Mouse (Mus musculus) ZHBTc4 (cell line): Measurements from ENCODE around the gene Gm47841.

Experiments used
- DNase-seq: peaks from one replicate; pipeline ENCODE4 v3.0.0-alpha.2; 2011; ENCODE audit warnings: low read depth, low spot score

The Gm47841 gene

DNA sequence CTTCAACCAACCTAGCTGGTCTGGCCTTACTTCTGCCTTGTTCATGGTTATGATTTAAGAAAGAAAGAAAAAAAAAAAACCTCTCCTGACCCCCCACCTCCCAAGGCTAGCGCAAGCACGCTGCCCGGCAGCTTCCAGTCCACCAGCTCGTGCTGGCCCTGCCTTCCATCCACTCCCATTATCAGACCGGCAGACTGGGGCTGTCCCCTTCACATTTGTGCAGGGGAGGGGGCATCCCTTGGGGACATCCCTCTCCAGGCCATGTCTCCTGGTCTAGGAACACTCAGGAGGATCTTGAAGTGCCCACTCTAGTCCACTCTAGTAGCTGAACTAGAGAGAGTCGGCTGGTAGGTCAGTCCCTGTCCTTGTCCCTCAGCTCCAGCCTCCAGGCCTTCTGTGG is 2.7 kb downstream of the Gm47841 start:
- DNase-seq = no peak

DNA sequence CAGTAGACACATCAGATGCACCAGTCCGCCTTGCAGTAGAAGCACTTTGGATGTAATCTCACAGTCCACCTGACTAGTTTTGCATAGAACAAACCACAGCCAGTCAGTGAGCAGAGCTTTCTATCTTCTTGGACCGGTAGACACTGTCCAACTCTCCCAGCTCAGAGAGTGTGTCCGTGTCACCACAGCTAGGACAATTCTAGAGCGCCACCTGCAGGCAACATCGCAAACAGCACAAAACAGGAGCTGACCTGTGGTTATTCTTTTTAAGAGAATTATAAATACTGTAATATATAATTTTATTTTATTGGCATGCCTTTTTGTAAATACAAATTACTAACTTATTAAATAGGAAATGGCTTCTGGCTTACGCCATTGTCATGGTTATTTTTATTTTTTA is 4.6 kb downstream of the Gm47841 start:
- DNase-seq = peak; percentile 83

DNA sequence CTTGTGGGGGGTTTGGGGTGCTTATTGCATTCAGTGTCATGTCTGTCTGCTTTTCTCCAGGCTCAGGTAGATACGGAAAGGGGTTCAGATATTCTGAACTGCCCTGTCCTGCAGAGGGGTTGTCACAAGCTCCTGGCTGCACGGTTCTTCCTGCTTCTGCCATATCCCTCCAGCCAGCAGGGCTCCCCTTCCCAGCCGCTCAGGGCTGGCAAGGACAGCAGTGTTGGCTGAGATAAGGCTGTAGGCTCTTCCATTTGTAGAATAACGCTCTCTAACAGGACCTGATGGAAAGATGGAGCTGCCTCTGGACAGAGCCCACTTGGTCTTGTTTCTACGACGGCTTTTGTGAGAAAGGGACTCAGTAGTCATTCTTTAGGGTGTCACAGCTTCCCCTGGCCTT is 5.2 kb downstream of the Gm47841 start:
- DNase-seq = no peak

DNA sequence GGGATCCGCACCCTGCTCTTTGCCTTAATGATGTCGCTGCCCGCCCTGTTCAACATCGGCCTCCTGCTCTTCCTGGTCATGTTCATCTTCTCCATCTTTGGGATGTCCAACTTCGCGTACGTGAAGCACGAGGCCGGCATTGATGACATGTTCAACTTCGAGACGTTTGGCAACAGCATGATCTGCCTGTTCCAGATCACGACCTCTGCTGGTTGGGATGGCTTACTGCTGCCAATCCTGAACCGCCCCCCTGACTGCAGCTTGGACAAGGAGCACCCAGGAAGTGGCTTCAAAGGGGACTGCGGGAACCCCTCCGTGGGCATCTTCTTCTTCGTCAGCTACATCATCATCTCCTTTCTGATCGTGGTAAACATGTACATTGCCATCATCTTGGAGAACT is 7.5 kb downstream of the Gm47841 start:
- peak; percentile 83 for DNase-seq

DNA sequence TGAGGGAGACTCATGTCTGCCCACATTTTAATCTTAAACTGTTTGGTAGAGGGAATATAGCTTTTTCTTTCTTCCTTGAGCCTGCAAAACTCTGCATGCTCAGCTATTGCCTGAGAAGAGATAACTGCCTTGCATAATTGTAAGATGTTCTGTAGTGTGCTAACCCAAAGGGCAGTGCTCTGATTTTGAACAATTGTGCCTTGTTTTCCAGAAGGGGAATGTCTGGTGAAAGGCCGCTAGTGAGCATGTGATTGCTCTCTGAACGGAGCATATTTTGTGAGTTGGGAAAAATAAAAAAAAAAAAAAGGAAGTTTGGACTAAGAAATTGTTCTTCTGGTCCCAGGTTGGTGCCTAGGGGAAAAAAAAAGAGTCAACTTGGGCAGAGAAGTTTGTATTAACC is 18.2 kb downstream of the Gm47841 start:
- no peak for DNase-seq

DNA sequence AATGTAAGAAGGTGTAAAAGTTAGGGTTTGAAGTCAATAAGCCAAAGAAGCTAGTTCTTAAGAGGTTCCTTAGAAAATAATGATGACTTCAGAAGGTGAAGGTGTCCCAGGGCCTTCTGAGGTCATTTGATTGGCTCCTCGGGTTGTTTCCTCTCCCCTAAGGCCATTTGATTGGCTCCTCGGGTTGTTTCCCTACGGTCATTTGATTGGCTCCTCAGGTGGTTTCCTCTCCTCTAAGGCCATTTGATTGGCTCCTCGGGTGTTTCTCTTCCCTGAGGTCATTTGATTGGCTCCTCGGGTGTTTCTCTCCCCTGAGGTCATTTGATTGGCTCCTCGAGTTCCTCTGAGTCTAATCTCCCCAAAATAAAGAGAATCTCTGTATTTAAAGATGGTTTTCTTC is 35.8 kb downstream of the Gm47841 start:
- DNase-seq = peak; percentile 68

DNA sequence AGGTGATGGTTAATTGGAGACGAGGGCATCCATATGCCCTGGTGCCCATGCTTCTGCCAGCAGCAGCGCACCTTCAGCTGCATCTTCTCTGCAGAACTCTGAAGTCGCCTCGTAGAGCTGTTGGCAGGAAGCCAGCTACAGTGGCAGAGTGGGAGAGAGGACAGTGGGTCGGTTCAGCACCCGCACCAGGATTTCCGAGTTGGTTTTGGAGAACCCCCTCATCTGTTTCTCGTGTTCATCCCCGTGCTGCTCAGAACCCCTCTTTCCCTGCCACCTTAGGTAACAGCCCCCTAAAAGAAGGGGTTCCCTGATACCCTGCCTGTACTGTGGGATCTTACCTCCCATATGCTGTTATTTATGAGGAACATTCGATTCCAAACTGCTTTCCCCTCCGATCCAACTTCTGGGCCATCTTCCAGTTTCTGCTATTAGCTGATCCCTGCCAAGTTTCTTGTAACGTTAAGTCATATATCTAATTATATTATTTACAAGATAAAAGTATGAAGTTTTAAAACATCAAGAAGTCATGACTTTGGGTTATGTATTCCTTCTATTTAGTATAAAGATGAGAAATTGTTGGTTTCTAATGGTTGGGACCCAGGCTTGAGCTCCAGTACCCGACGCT is 38.7 kb downstream of the Gm47841 start:
- DNase-seq = no peak

DNA sequence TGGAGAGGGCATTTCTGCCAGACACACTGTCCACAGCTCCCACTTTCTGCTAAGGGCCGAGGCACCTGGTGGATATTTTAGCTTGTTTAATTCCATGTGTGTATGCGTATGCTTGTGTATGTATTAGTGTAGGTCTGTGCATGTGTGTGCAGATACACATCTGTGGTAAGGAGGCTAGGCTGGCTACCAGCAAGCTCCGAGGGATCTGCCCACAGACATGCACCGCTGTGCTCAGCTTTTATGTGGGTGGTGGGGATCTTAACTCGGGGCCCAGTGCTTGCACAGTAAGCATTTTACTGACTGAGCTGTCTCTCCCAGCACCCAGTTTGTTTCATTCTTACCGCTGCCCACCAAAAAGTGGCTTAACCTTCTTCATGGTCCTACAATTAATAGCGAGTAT is 40.0 kb downstream of the Gm47841 start:
- DNase-seq = no peak

DNA sequence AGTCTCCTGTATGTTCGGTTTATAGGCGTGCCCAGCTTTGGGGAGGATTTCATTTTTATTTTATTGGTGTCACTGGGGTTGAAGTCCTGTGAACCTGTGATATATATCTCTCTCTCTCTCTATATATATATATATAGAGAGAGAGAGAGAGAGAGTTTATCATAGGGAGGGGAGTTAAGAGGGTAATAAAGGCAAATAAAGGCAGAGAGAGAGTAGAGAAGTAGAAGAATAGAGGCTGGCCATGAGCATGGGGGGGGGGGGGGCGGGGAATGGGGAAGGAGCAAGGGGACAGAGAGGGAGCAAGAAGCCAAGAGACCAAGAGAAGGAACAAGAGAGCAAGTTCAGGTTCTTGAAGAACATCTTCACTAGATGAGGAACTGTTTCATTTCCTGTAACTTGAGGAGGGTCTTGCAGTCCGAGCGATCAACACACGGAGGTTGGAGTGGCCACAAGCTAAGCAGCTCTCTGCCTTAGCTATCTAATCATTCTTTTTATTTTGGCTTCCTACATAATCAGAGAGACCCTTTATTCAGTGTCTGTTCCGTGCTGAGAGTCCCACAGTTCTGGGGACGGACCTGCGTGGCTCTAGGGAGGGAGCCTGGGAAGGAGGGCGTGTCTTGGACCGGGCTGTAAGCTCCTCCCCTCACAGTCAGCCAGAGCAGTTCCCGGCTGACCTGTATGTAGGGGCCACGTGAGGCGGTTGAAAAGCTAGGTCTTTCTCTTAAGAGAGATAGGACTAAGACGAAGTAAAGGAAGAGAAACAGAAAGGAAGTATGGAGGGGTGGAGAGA is 40.8 kb downstream of the Gm47841 start:
- peak; percentile 64 for DNase-seq

DNA sequence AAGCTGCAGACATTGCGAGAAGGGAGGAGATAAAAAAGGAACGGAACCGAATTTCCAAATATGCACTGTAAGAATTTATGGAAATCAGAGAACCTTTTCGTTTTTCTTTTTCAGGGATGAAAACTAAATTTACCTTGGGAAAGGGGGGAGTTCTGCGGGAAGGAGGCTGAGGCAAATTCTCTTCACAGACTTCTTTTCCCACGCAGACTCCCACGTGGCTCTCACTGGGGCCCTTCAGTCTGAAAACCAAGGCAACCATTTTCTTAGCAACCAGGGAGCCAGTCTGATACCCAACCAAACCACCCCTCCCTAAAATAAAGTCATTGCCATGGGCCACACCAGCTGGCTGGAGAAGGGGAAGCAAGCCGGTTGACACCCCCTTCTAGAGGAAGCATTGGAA is 41.5 kb downstream of the Gm47841 start:
- no peak for DNase-seq

DNA sequence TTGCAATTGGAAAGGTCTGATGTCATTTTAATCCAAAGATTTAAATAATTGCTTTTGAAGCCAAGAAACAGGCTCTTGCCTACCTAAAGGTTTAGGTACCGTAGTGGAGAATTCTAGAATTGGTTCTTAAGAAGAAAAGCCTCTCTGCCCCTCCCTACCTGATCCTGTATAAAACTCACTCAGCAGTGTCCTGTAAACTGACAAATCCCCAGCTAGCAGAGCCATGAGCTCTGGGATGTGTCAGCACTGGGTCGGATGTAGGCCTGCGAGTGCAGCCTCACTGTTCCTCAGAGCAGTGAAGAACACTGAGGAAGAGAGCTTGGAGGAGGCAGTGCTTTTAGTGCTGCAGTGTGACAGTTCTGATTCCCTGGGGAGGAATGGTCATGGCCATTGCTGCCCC is 42.7 kb downstream of the Gm47841 start:
- DNase-seq = no peak

DNA sequence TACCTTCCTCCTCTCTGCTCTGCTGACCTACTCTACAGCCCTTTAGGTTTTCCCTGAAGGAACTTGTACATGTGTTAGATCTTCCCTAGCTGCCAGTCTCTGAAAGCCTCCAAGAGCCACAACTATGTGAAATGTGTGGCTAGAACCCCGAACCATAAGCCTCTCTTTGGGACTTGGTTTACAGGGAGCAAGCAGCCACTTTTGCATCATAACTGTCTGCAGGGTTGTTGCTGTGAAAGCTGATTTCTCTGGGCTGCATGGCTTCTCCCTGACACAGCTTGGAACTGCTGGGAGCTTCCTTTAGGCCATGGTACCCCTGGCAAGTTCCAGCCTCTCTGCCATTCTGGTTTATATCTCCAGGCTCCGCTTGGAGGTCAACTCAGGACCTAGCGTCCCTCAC is 44.7 kb downstream of the Gm47841 start:
- DNase-seq = no peak

DNA sequence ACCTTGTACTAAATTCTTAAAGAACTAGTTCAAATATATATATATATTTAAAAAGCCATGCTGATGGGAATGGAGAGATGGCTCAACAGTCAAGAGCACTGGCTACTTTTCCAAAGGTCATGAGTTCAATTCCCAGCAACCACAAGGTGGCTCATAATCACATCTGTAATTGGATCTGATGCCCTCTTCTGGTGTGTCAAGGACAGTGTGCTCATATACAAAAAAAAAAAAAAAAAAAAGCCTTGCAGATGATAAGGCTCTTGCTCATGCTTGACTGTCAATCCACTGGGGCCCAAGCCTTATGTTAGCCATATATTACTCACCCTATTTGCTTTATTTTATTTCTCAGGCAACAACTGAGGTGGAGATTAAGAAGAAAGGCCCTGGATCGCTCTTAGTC is 45.5 kb downstream of the Gm47841 start:
- DNase-seq = no peak

DNA sequence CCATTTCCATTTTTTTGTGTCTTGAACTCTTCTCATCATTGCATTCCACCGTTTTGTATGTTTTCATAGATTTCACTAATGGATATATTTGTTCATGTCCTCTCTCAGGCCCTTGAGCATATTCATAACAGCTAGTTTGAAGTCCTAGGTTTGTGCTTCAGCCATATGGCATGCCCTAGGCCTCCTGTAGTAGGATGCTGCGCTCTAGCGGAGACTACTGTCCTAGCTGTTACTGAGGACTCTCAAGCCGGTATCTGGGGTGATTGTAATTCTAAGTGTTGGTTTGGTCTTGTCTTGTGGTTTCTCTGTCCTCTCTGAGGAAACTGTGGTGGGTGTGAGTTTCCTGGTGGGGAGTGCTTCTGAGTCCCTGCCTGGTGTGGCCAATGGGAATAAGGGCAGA is 50.1 kb downstream of the Gm47841 start:
- peak; percentile 64 for DNase-seq
